Mouse (Mus musculus) frontal cortex, postnatal 25 days (tissue): ENCODE measurements at regions not wholly inside any gene's neighbourhood (a gene's known extent, or its start where the extent isn't known, plus 50 kb on each side); places are given as distances from the start of the nearest gene placed in this dataset.

Experiments
- DNase-seq, 2 experiments: peaks; one replicate each; pipeline ENCODE4 v3.0.0; 2022; ENCODE audit warnings: low spot score in 2 of 2

DNA sequence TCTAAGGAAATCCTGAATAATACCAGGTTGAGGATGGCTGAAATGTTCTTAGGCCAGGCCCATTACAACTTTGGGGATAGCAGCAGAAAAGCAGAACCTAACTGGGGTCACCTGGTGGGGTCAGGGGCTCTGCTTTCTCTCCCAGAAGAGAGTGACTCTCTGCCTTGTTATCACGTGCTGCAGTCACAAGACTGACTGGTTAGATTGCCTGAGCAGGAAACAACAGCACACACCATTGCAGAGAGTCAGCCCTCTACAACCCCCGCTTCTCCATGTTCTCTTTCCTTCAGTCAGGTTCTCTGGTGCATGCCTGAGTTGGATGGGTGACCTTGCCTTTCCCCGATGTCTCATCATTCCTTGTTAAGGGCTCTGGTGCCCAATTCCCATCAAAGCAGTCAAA is 91.2 kb upstream of the Hsd17b12 start:
- no peak for DNase-seq

DNA sequence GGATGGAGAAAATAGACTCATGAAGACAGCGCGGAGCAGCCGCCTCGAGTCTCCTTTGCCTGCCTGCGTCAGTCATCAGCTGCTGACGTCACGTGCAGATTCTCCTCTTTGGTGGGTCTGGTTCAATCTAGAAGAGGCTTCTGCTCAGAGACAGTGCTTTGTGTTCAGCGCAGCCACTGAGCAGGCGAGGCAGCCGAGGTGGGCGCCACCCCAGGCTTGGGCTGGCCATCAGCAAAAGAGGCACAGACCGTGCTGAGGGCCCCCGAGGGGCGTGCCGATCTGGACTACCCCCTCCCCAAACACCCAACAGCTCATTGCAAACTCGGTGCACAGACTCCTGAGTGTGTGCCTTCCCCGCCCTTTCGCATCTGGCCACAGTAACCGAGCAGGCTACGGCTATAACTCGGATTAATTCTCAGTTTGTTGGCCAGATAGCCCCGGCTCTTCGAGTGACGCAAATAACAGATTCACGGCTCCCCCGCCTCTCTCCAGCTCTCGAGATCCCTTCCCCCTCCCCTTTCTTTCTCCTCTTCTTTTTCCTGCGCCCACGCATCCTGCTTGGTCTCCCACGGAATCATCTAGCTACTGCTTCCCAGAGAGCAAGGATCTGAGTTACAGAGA is 89.2 kb upstream of the Hsd17b12 start:
- peak in 1 of 2 experiments; percentile 64 for DNase-seq

DNA sequence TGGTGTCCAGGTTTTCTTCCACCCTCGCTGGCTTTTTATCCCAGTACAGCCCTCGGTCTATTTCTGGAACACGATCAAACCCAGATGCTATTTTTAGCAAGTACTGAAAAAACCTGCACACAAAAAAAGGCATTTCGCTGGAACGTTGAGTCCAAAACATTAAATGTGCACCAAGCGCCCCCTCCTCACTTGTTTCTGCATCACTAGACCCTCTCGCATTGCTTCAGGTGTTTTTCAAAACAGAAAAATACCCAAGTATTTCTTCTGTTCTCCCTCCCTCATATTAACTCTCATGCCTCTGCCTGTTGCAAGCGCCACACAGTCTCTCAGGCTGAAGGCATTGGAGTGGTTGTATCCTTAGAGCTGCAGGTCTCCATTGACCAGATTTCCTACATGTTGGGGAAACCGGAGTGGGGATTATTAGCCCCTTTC is 88.4 kb upstream of the Hsd17b12 start:
- DNase-seq: no peak

DNA sequence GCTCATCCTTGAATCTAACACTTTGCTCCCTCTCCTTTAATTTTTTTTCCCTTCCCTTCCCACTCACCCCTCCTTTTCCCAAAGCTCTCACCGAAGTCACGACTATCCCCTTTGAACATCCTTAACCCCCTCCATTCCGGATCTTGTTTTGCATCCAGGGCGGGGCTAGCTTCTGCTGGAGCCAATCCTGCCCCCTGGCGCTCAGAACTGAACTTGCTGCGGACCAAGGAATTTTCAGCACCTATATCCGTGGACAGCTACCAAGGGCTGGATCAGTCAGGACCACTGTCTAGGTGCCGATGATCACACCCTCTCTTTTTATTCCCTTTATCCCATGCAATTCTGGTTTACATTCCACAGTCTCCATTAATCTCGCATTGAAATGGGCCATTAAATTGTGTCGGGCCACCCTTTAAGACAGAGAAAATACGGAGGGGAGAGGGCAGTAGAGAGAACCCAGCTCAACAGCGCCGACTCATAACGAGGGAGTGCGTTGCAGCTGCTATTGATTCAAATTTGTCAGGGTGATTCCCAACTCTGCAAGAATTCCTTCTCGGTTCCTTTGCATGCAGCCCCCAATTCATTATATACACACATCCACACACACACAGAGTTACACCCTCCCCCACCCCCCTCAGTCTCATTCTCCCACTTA is 87.7 kb upstream of the Hsd17b12 start:
- peak; percentile 72 to 78 for DNase-seq

DNA sequence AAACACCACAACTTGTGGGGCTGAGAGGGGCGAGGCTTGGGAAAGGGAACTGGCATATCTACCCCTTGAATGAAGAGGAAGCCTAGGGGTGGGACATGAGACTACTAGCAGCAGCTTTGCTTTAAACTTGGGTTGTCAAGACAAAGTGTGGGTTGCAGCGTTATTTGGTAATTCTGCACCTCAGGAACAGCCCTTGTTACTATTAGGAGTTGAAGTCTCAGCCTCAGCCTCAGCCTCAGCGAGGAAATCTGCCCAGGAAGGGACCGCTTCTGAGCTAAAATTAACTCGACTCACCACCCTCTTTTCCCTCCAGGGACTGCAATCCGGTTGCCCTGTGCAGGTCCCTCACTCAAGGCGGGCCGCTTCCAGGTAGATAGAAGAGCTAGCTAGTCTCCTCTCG is 86.4 kb upstream of the Hsd17b12 start:
- no peak for DNase-seq

DNA sequence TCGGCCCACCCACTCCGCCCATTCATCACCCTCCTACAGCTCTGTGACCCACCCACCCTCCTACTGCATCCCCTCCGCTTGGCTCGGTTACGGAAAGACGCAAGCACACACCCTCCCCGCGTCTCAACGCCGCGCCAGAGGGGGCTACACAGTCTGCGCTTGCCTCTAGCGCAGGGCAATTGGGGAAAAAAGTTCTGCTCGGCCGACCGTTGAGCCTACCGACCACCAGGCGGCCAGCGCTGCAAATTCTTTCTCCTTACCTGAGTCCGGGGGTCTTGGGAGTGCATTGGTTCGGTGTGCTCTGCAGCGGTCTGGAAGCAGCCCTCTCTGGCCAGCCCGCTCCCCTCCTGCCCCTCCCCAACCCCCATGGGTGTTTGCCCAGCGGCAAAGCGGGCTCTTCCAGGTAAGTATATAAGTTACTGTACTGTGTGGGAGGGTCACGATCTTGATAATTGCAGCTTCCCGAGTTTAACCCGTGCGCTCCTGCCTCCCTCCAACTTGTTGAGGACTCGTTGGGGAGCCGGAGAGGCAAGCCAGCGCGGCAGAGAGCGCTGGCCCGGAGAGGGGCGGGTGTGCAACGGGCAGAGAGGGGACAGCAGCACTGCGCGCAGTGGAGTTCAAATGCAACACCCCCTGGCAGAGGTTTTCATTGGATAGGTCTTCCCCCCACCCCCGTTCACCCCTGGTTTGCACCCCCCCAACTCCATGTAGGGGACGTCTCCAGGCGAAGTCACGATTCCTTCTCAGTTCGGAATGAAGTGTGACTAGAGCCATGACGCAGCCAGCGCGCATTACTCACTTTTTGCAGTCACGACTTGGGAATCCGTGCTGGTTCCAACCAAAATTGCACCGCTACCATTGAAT is 85.5 kb upstream of the Hsd17b12 start:
- no peak for DNase-seq

DNA sequence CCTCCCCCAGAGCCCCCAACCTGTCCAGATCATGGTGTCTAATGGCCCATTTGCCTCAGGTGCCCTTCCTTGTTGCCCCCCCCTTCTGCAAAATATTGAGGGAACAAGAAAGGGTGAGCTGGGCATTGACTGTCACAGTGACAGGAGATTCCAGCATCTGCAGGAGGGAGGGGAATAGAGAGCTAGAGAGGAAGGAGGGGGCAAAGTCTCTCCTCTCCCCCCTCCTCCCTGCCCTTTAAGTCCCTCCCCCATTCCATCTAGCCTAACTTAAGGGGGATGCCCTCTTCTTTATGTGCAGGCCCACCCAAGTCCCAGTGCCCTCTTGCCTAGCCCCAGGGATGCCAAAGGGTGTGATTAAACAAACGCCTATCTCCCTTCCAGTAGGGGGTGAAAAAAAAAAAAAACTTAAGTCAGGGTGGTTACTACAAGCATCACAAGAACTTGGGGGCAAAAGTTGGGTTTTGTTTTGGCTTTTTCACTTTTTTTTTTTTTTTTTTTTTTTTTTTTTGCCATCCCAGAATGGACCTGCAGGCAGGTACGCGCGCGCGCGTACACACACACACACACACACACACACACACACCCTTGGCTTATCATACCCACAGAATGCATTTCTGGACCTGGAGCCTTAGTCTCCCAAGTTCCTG is 84.8 kb upstream of the Hsd17b12 start:
- no peak for DNase-seq

DNA sequence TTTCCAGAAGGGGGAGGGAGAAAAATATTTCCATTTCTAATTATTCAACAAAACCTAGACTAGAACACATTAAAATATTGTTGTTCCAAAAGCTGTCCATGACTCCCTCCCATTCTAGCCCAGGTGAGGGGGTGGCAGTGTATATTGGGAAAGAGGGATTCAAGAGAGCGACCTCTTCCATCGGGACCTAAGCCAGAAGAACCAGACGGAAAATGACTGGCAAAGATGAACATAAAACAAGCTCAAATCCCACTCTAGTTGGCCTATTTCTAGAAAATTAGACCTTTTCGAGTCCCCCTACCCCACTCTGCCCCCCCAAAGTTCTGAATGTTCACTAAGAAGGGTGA is 84.3 kb upstream of the Hsd17b12 start:
- DNase-seq: no peak

DNA sequence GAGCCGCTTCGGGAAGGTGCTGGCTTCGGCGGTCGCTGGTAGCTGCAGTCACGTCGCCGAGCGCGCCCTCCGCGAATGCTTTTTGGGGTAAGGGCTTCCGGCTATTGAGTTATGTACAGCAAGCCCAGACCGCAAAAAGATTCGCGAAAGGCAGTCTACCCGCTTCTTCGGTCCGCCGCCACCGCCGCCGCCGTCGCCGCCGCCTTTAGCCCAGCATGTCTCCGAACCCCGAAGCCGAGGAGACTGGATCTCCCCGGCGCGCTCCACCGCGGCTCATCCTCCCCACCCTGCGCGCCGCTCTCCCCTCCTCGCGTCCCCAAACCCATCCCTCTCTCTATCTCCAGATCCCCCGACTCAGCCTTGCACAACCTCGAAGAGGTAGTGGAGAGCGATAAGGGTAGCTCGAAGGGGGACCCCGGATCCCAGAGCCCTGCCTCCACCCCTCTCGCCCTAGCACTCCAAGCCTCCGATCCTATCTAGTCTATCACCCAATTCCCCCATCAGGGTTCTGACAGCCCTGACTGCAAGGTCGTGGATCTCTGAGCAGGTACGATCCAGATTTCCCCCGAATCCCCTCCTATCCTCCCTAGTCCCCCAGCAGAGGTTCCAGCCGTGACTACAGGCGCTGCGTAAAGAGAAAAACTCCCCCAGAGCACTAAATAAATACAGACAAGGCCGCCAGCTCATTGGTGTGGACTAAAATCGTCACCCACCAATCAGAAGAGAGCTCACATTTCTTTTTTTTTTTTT is 83.7 kb upstream of the Hsd17b12 start:
- DNase-seq: peak; percentile 53 to 74

DNA sequence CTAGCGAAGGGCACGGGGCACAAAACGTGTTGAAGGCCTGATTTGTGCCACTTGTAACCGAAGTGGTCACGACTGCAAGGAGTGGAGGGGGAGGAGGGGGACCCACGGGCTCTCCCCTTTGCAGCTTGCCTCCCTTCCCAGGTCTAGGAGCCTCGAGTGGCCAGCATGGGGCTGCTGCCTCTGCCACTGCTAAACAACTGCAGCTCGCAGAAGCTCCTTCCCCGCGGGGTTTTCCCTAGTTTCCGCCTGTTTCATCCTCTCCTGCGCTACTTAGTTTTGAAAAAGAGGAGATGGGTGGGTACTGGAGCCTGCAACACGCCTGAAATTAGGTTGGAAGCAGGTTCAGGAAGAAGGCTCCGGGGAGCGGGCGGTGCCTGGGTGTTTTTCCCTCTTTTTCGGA is 82.6 kb upstream of the Hsd17b12 start:
- no peak for DNase-seq

DNA sequence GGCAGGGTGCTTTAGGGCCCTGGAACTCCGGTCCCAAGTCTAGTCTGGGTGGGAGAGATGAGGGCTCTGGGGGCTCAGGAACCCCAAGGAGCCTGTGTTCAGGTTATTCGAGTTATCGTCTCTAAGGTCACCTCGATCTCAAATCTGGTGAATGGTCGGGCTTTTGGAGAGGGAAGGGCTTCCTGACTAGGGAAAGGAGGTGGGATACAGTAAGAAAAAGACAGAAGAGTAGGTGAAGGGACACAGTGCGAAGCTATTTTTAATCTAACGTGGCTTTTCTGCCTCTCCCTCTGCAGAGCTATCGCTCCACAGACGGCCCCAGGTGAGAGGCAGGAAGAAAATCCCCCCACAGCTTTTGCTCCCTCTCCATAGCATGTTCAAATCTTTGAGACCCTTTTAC is 81.8 kb upstream of the Hsd17b12 start:
- no peak for DNase-seq

DNA sequence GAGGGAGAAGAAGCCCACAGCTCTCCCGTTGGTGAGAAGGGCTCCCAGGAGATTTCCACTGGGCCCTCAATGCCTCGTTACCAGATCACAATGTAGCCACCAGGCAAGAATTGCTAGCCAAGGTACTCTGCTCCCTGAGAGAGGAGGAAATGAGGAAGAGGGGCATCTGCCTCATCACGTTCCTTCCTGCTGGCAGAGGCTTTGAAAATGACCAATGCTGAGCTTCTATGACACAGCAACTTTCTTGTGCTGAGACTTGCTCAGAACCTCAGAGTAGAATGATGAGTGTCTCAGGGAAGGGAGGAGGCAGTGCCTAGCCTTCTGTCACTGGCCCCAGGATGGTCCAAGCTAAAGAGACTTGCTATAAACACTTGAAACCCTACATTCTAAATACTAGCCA is 78.7 kb upstream of the Hsd17b12 start:
- DNase-seq: no peak

DNA sequence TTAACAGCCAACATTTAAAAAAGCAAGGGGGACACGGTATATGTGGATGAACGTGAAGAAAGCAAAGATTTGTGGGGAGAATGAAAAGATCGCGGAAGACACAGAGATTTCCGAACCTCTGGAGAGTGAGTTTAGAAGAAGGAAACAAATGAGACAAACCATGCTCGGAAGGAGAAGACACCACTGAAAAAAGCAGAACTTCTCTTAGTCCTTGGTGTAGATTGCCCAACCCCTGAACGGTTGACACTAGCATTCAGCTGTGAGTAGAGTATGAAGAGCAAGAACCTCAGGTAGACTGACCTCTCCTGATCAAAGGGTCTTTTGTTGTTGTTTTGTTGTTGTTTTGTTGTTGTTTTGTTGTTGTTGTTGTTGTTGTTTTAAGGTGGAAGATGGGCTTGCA is 75.8 kb upstream of the Hsd17b12 start:
- DNase-seq: no peak

DNA sequence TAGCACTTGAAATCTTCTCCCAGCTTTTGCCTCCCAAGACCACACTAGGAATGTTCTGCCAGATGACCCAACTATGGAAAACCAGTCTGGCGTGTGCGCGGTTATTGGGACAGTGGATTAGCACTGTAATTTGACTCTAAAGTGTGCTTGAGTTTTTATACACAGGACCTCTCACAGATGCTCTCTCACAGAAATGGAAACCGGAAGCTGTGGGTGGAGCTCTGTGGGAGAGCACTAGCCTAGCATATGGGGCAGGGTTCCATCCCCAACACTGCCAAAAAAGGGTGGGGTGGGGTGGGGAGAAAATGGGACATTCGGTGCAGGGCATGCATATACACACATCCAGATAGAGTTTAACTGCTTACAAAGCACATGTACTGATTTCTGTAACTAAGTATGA is 61.7 kb upstream of the Hsd17b12 start:
- DNase-seq: no peak

DNA sequence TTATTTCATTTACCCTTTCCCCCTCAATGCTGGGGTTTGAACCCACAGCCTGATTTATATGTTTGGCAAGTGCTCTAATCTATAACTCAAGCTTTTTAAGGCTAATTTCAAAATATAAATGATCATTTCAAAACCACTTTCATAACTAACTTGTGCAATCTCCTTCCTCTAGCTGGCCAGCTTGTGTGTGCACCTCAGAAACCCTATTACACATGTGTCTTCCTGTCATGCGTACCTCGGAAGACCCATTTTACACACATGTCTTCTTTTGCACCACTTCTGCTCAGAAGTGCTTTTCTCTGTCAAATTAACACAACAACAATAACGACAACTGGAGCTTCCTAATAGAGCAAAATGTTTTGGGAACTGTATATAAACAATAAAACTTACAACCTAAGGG is 59.7 kb upstream of the Hsd17b12 start:
- no peak for DNase-seq

DNA sequence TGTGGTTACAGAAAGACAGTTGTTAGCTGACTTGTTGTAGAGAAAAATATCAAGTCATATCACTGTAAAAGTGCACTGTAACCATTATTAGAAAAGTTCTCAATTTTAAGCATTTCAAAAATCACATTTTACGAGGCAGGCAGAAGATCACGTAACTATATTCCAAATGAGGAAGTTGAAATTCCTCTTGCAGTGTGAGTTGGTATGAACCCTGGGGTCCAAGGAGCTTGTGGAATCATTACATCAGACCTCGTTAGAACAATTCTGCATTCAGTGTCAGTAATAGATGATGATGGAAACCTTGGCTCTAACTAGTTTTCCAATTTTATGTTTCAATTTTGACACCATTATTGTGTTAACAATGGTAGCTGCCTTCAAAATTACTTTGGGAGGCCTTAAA is 57.7 kb upstream of the Hsd17b12 start:
- DNase-seq: no peak
